Comparison of ENCODE assay signal across 12 mouse cellular contexts in the genomic region with DNA sequence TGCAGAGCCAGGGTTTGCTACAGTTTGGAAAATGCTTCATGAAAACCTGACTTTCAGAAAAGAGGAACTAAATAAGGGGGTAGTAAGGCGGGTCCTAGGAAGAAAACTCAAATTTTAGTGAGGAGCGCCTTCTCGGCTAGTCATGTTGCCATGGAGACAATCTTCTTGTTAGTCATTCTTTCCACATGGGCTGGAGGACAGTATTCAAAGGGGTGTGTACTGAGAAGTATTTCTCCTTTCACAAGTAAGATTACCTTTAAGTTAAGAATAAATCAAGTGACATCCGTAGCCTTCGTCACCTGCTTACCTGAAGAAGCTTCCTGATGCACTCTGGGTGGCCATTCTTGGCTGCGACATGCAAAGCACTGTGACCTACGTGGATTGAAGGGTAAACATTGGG. TPM values are rescaled to one million over a fixed set of nuclear protein-coding genes. Genes with fewer than 3 reads are reported as not detected.
A peak's percentile ranks its signal among the peaks of the same experiment; 100 is the strongest.
DNase-seq lines count a peak whose midpoint lies in the region; ATAC-seq and TF ChIP-seq lines count a peak whose summit lies in the region.
"Had no signal": no experiment of that assay in that cellular context is flagged by ENCODE, and none has a peak within 500 bp of the region (broad histone marks: within the 10 kb centered on the region; RNA-seq: fewer than 3 reads in every experiment).

No protein-coding gene starts in this region.

- no peaks in the 10 kb centered on the region for H3K27me3 ChIP-seq in midbrain, postnatal 0 days (ENCODE audit: insufficient read depth, low read length)
- H3K27me3 ChIP-seq in midbrain, embryonic 13.5 days = no peaks in the 10 kb centered on the region
- H3K27me3 ChIP-seq in hindbrain, embryonic 12.5 days = no peaks in the 10 kb centered on the region

- H3K9ac ChIP-seq in midbrain, postnatal 0 days (replicated peaks; ENCODE audit: low read length, poor library complexity, severe bottlenecking) = no peak overlapping the region
- no peak overlapping the region for H3K9ac ChIP-seq in midbrain, embryonic 13.5 days (replicated peaks)
- no peak overlapping the region for H3K9ac ChIP-seq in hindbrain, embryonic 12.5 days

- H3K27ac ChIP-seq in midbrain, postnatal 0 days (ENCODE audit: low read depth, low read length) = no peak overlapping the region
- H3K27ac ChIP-seq in midbrain, embryonic 13.5 days = no peak overlapping the region
- H3K27ac ChIP-seq in hindbrain, embryonic 12.5 days = 0 out of 2 replicates have a peak overlapping the region, but pooled peaks have one; percentile 49

- H3K9me3 ChIP-seq in midbrain, postnatal 0 days (ENCODE audit: low read length) = no peaks in the 10 kb centered on the region
- H3K9me3 ChIP-seq in midbrain, embryonic 13.5 days = 0 out of 2 replicates have a peak, but pooled peaks cover 6% of the 10 kb centered on the region
- no peaks in the 10 kb centered on the region for H3K9me3 ChIP-seq in hindbrain, embryonic 12.5 days (replicated peaks)

- no peak for DNase-seq in frontal cortex, postnatal 10 days (ENCODE audit: low spot score in 2 of 2)
- DNase-seq in midbrain, postnatal 0 days (ENCODE audit: low spot score) = peak; percentile 42
- no peak for DNase-seq in spleen, adult 12 weeks (ENCODE audit: low spot score)
- no peak for DNase-seq in right cerebral cortex, adult 2 months (ENCODE audit: low spot score in 2 of 2)
- DNase-seq in left cerebral cortex, adult 8-10 months (ENCODE audit: low spot score in 2 of 2) = no peak
- DNase-seq: right cerebral cortex, postnatal 25 days had no signal

- ATAC-seq in frontal cortex, adult (ENCODE audit: low TSS enrichment) = peak; percentile 59
- ATAC-seq in midbrain, postnatal 0 days (ENCODE audit: low FRiP score) = no peak
- no peak for ATAC-seq in midbrain, embryonic 13.5 days
- ATAC-seq in hindbrain, embryonic 12.5 days (ENCODE audit: low FRiP score) = no peak

- no peak overlapping the region for H3K4me2 ChIP-seq in midbrain, postnatal 0 days (ENCODE audit: low read depth, low read length, poor library complexity, severe bottlenecking)
- no peak overlapping the region for H3K4me2 ChIP-seq in midbrain, embryonic 13.5 days (replicated peaks)
- no peak overlapping the region for H3K4me2 ChIP-seq in hindbrain, embryonic 12.5 days (replicated peaks)

- 0 out of 2 replicates have a peak, but pooled peaks cover 5% of the 10 kb centered on the region for H3K4me1 ChIP-seq in midbrain, postnatal 0 days (ENCODE audit: insufficient read depth, low read length)
- 0 out of 2 replicates have a peak, but pooled peaks cover 5% of the 10 kb centered on the region for H3K4me1 ChIP-seq in midbrain, embryonic 13.5 days (replicated peaks)
- peaks cover 17% of the 10 kb centered on the region for H3K4me1 ChIP-seq in hindbrain, embryonic 12.5 days

- no peaks in the 10 kb centered on the region for H3K36me3 ChIP-seq in midbrain, postnatal 0 days (ENCODE audit: insufficient read depth, low read length)
- peaks cover 12% of the 10 kb centered on the region for H3K36me3 ChIP-seq in midbrain, embryonic 13.5 days
- H3K36me3 ChIP-seq in hindbrain, embryonic 12.5 days = peaks cover 8% of the 10 kb centered on the region; the same call in 1 of the 2 replicates

- 60% methylated on average over 7 of the region's 7 CpGs for WGBS in midbrain, postnatal 0 days
- 78% methylated on average over 7 of the region's 7 CpGs for WGBS in midbrain, embryonic 13.5 days
- WGBS in hindbrain, embryonic 12.5 days = 64% methylated on average over 7 of the region's 7 CpGs

- no peak overlapping the region for H3K4me3 ChIP-seq in midbrain, postnatal 0 days (ENCODE audit: low read depth, low read length)
- no peak overlapping the region for H3K4me3 ChIP-seq in midbrain, embryonic 13.5 days (replicated peaks)
- no peak overlapping the region for H3K4me3 ChIP-seq in hindbrain, embryonic 12.5 days
- H3K4me3 ChIP-seq: myocyte had no signal

- no peak for TF ChIP-seq CTCF in midbrain, postnatal 0 days (IDR thresholded peaks at IDR 0.05)

RNA-seq across cellular contexts. Expression of gene Ttc23l, which starts 40.9 kb away (rescaled TPM):
- total RNA-seq in midbrain, postnatal 0 days (2014; rRNA removed) = not detected in 2 replicates
- polyA plus RNA-seq in midbrain, postnatal 0 days (2015; fragmentation: Nextera tagmentation; extraction: Ambion mirVana) = not detected in 2 replicates
- polyA plus RNA-seq in midbrain, embryonic 13.5 days (2015; fragmentation: Nextera tagmentation; extraction: Ambion mirVana) = not detected in 2 replicates
- polyA plus RNA-seq in hindbrain, embryonic 12.5 days (2016; fragmentation: Nextera tagmentation; extraction: Ambion mirVana) = not detected in 2 replicates
- not detected for total RNA-seq in left cerebral cortex, adult 8-10 months (2022)
- total RNA-seq: ES-E14; liver, adult 2 months had no signal
- polyA plus RNA-seq: liver, adult 2 months; myocyte had no signal
